Comparison of ENCODE assay signal across 31 mouse cellular contexts in the genomic region with DNA sequence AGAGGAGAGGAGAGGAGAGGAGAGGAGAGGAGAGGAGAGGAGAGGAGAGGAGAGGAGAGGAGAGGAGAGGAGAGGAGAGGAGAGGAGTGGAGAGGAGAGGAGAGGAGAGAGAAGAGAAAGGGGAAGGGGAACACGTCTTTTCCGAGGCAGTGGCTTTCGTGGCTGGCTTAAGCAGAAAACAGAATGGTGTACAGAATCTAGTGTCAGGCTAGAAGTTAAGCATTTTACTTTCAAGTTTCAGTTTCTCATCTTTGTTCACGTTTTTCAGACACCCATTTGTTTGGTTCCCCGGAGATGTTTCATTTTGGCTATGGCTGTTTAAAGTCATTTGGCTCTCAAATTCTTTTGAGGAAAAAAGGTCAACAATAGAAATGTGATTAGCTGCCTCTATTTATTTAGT. TPM values are rescaled to one million over a fixed set of nuclear protein-coding genes. Genes with fewer than 3 reads are reported as not detected.
"Had no signal": no experiment of that assay in that cellular context is flagged by ENCODE, and none has a peak within 500 bp of the region (broad histone marks: within the 10 kb centered on the region; RNA-seq: fewer than 3 reads in every experiment).

No protein-coding gene starts in this region.

- H3K4me1 ChIP-seq: hindbrain, embryonic 15.5 days; liver, embryonic 13.5 days; liver, embryonic 15.5 days had no signal

- H3K9me3 ChIP-seq: heart, embryonic 15.5 days; hindbrain, embryonic 13.5 days; hindbrain, embryonic 15.5 days; kidney, embryonic 15.5 days; liver, embryonic 13.5 days; liver, embryonic 15.5 days had no signal

- H3K9ac ChIP-seq: heart, embryonic 15.5 days; hindbrain, embryonic 13.5 days; hindbrain, embryonic 15.5 days; kidney, embryonic 15.5 days; limb, embryonic 12.5 days; liver, embryonic 13.5 days; liver, embryonic 15.5 days; liver, postnatal 0 days had no signal

- H3K27me3 ChIP-seq: heart, embryonic 15.5 days; hindbrain, embryonic 13.5 days; hindbrain, embryonic 15.5 days; kidney, embryonic 15.5 days; limb, embryonic 12.5 days; liver, embryonic 13.5 days; liver, embryonic 15.5 days had no signal

- DNase-seq: gastrocnemius, adult 2 months; gastrocnemius, postnatal 14 days; gastrocnemius, postnatal 36 days; heart, postnatal 14 days; heart, postnatal 36 days; kidney, adult 11 months; kidney, adult 2 months; kidney, adult 9 months; kidney, postnatal 14 days; kidney, postnatal 36 days; layer of hippocampus, adult 9-11 months; layer of hippocampus, postnatal 36 days; liver; liver, embryonic 13.5 days; liver, postnatal 0 days had no signal

- H3K4me2 ChIP-seq: heart, embryonic 11.5 days; heart, embryonic 15.5 days; hindbrain, embryonic 13.5 days; hindbrain, embryonic 15.5 days; kidney, embryonic 15.5 days; limb, embryonic 12.5 days; liver, embryonic 11.5 days; liver, embryonic 13.5 days; liver, embryonic 15.5 days had no signal

- H3K4me3 ChIP-seq: gastrocnemius, adult 2 months; heart, embryonic 15.5 days; hindbrain, embryonic 13.5 days; hindbrain, embryonic 15.5 days; kidney, embryonic 15.5 days; left cerebral cortex, adult 2 months; limb, embryonic 10.5 days; limb, embryonic 12.5 days; liver, embryonic 13.5 days; liver, embryonic 15.5 days had no signal

- H3K27ac ChIP-seq: gastrocnemius, adult 2 months; heart, embryonic 15.5 days; hindbrain, embryonic 13.5 days; hindbrain, embryonic 15.5 days; hindbrain, postnatal 0 days; kidney, embryonic 15.5 days; kidney, postnatal 0 days; left cerebral cortex, adult 2 months; limb, embryonic 10.5 days; limb, embryonic 12.5 days; liver, embryonic 13.5 days; liver, embryonic 15.5 days had no signal

- ATAC-seq: hindbrain, postnatal 0 days; intestine, embryonic 16.5 days; liver, postnatal 0 days had no signal

- H3K36me3 ChIP-seq: liver, embryonic 13.5 days; liver, embryonic 15.5 days had no signal

RNA-seq across cellular contexts. Expression of a gene that starts 11.3 kb away (rescaled TPM):
- total RNA-seq: hematopoietic stem cell, adult 5-6 weeks had no signal

RNA-seq across cellular contexts. Expression of a gene that starts 27.4 kb away (rescaled TPM):
- total RNA-seq: hematopoietic stem cell, adult 5-6 weeks had no signal
- polyA plus RNA-seq: heart, embryonic 11.5 days; hindbrain, embryonic 11.5 days; intestine, embryonic 14.5 days; limb, embryonic 10.5 days; limb, embryonic 12.5 days; liver, embryonic 11.5 days; liver, embryonic 13.5 days; liver, embryonic 15.5 days; liver, postnatal 0 days had no signal
